Mouse (Mus musculus): Measurements from ENCODE around the gene Gm44805. TPM values are rescaled to one million over a fixed set of nuclear protein-coding genes. Genes with fewer than 3 reads are reported as not detected.

Gene Gm44805
- total RNA-seq, 1 experiment = not detected

- no peaks in the 10 kb centered on the region for H3K9me3 ChIP-seq (ENCODE audit: control insufficient read depth, insufficient read depth, low read depth, low read length)
- no peak overlapping the region for H3K27ac ChIP-seq (ENCODE audit: insufficient read depth, low read depth, low read length, poor library complexity, severe bottlenecking)
- TF ChIP-seq MAFK (IDR thresholded peaks at IDR 0.05; ENCODE audit: insufficient read depth, low read depth, low read length) (no peak), HCFC1 (IDR thresholded peaks at IDR 0.05; ENCODE audit: borderline replicate concordance, insufficient read depth, low read length) (no peak), CHD2 (IDR thresholded peaks at IDR 0.05; ENCODE audit: low read depth, low read length) (no peak), ZNF384 (IDR thresholded peaks at IDR 0.05; ENCODE audit: low read depth, low read length) (no peak), ZC3H11A (IDR thresholded peaks at IDR 0.05; ENCODE audit: borderline replicate concordance, low read depth, low read length) (no peak)
- no peak for DNase-seq (ENCODE audit: low read depth, low spot score)
- H3K4me3 ChIP-seq (ENCODE audit: insufficient read depth in 1 of 2, low read depth in 1 of 2, low read length in 2 of 2, poor library complexity in 1 of 2, severe bottlenecking in 1 of 2) = no peak overlapping the region
- peaks cover 0 to 15% of the 10 kb centered on the region in 2 experiments; a peak in 2 of 4 replicates for H3K4me1 ChIP-seq (ENCODE audit: control insufficient read depth in 2 of 2, insufficient read depth in 2 of 2, low read length in 2 of 2, poor library complexity in 1 of 2)
- no peak overlapping the region for H3K9ac ChIP-seq (ENCODE audit: insufficient read depth, low read depth, low read length, poor library complexity, severe bottlenecking)
- in situ Hi-C loops (cut with MboI; ENCODE audit: low sequenced_read_pairs in 2 of 2, unreplicated experiment in 2 of 2) = no loop called here
- H3K36me3 ChIP-seq (ENCODE audit: control insufficient read depth, insufficient read depth, low read length, poor library complexity, severe bottlenecking) = no peaks in the 10 kb centered on the region
Observed at GRCm38 (mm10) chr7:19676662-19677061, 4.6 kb downstream of the Gm44805 start.

DNA sequence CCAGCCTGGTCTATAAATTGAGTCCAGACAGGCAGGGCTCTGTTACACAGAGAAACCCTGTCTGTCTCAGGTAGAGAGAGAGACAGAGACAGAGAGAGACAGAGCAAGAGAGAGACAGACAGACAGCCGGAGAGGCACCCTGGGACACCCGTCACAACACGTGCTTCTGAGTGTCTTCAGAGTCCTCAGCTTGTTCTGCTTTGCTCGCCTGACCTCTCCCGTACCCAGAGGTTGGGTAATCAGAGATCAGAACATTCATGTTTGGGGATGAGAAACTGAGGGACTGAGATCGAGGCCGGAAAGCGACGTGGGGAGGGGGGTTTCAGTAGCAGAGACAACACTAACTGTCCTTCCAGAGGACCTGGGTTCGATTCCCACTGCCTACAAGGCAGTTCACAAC lies 5.4 kb downstream of the Gm44805 start:
- in situ Hi-C loops (cut with MboI; ENCODE audit: low sequenced_read_pairs in 2 of 2, unreplicated experiment in 2 of 2) = no loop called here
- H3K9ac ChIP-seq (ENCODE audit: insufficient read depth, low read depth, low read length, poor library complexity, severe bottlenecking) = no peak overlapping the region
- H3K9me3 ChIP-seq (ENCODE audit: control insufficient read depth, insufficient read depth, low read depth, low read length) = no peaks in the 10 kb centered on the region
- peaks cover 0 to 10% of the 10 kb centered on the region in 2 experiments; a peak in 2 of 4 replicates for H3K4me1 ChIP-seq (ENCODE audit: control insufficient read depth in 2 of 2, insufficient read depth in 2 of 2, low read length in 2 of 2, poor library complexity in 1 of 2)
- H3K36me3 ChIP-seq (ENCODE audit: control insufficient read depth, insufficient read depth, low read length, poor library complexity, severe bottlenecking) = no peaks in the 10 kb centered on the region
- no peak overlapping the region for H3K4me3 ChIP-seq (ENCODE audit: insufficient read depth in 1 of 2, low read depth in 1 of 2, low read length in 2 of 2, poor library complexity in 1 of 2, severe bottlenecking in 1 of 2)
- DNase-seq (ENCODE audit: low read depth, low spot score) = no peak
- no peak for TF ChIP-seq ZC3H11A (IDR thresholded peaks at IDR 0.05; ENCODE audit: borderline replicate concordance, low read depth, low read length)
- no peak overlapping the region for H3K27ac ChIP-seq (ENCODE audit: insufficient read depth, low read depth, low read length, poor library complexity, severe bottlenecking)

DNA sequence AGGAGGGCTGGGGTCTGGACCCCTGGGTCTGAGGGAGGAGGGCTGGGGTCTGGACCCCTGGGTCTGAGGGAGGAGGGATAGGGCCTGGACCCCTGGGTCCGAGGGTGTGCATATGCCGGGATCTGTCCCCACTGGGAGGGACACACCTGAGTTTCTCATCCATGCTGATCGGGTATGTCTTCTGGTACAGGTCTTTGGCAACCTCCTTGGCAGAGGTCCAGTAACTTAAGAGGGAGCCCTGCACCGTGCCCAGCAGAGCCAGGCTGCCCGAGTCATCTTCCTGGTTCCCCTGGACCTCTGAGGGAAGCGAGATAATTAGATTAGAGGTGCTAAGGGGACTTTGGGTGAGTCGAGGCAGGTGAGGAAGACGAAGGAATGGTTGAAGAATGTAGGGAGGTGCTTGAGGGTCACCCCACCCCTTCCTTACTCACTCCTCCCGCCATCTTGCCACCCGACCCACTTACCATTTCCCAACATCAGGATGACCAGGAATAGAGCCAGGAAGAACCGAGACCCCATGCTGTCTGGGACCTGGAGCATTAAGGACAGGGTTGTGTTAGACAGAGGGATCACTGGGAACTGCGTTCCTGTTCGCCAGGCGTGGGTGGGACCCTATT lies 8.0 kb downstream of the Gm44805 start:
- no peak overlapping the region for H3K9ac ChIP-seq (ENCODE audit: insufficient read depth, low read depth, low read length, poor library complexity, severe bottlenecking)
- in situ Hi-C loops (cut with MboI; ENCODE audit: low sequenced_read_pairs in 2 of 2, unreplicated experiment in 2 of 2) = no loop called here
- H3K9me3 ChIP-seq (ENCODE audit: control insufficient read depth, insufficient read depth, low read depth, low read length) = no peaks in the 10 kb centered on the region
- DNase-seq (ENCODE audit: low read depth, low spot score) = no peak
- H3K4me1 ChIP-seq (ENCODE audit: control insufficient read depth in 2 of 2, insufficient read depth in 2 of 2, low read length in 2 of 2, poor library complexity in 1 of 2) = peaks cover 1 to 12% of the 10 kb centered on the region in 2 experiments; a peak in 3 of 4 replicates
- no peak overlapping the region for H3K27ac ChIP-seq (ENCODE audit: insufficient read depth, low read depth, low read length, poor library complexity, severe bottlenecking)
- H3K4me3 ChIP-seq (ENCODE audit: insufficient read depth in 1 of 2, low read depth in 1 of 2, low read length in 2 of 2, poor library complexity in 1 of 2, severe bottlenecking in 1 of 2) = no peak overlapping the region
- no peak for TF ChIP-seq HCFC1 (IDR thresholded peaks at IDR 0.05; ENCODE audit: borderline replicate concordance, insufficient read depth, low read length)
- no peak for TF ChIP-seq MAFK (IDR thresholded peaks at IDR 0.05; ENCODE audit: insufficient read depth, low read depth, low read length)
- no peak for TF ChIP-seq ZNF384 (IDR thresholded peaks at IDR 0.05; ENCODE audit: low read depth, low read length)
- no peak for TF ChIP-seq CHD2 (IDR thresholded peaks at IDR 0.05; ENCODE audit: low read depth, low read length)
- TF ChIP-seq ZC3H11A (IDR thresholded peaks at IDR 0.05; ENCODE audit: borderline replicate concordance, low read depth, low read length) = no peak
- H3K36me3 ChIP-seq (ENCODE audit: control insufficient read depth, insufficient read depth, low read length, poor library complexity, severe bottlenecking) = no peaks in the 10 kb centered on the region

DNA sequence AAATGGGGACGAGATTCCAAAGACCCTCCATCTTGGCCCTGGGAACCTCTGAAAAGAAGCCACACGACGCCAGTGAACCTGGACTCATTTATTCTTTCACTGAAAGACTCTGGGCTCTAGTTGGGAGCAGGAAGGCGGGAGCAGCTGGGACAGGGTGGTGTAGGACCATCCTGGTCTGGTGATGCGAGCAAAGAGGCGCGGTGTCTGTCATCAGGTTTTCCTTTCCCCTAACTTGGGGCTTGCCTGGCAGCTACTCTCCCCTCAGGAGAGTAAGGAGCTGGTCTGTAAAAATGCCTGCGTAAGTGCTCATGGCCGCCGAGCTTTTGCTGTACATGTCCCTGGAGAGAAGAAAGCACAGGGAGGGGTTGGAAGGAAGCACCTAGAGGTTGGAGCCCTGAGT lies 9.7 kb downstream of the Gm44805 start:
- Histone ChIP-seq H3K36me3 (ENCODE audit: control insufficient read depth, insufficient read depth, low read length, poor library complexity, severe bottlenecking) (no peaks in the 10 kb centered on the region), H3K9ac (ENCODE audit: insufficient read depth, low read depth, low read length, poor library complexity, severe bottlenecking) (peak overlapping the region; percentile 18; the same call in 1 of the 2 replicates), H3K27ac (ENCODE audit: insufficient read depth, low read depth, low read length, poor library complexity, severe bottlenecking) (no peak overlapping the region), H3K4me3 (ENCODE audit: insufficient read depth in 1 of 2, low read depth in 1 of 2, low read length in 2 of 2, poor library complexity in 1 of 2, severe bottlenecking in 1 of 2) (no peak overlapping the region; a peak in 1 of 4 replicates), H3K4me1 (ENCODE audit: control insufficient read depth in 2 of 2, insufficient read depth in 2 of 2, low read length in 2 of 2, poor library complexity in 1 of 2) (peaks cover 1 to 12% of the 10 kb centered on the region in 2 experiments; a peak in 3 of 4 replicates), H3K9me3 (ENCODE audit: control insufficient read depth, insufficient read depth, low read depth, low read length) (no peaks in the 10 kb centered on the region)
- no peak for DNase-seq (ENCODE audit: low read depth, low spot score)
- TF ChIP-seq MAFK (IDR thresholded peaks at IDR 0.05; ENCODE audit: insufficient read depth, low read depth, low read length) (no peak), CHD2 (IDR thresholded peaks at IDR 0.05; ENCODE audit: low read depth, low read length) (no peak), ZC3H11A (IDR thresholded peaks at IDR 0.05; ENCODE audit: borderline replicate concordance, low read depth, low read length) (no peak), ZNF384 (IDR thresholded peaks at IDR 0.05; ENCODE audit: low read depth, low read length) (no peak), HCFC1 (IDR thresholded peaks at IDR 0.05; ENCODE audit: borderline replicate concordance, insufficient read depth, low read length) (no peak)
- in situ Hi-C loops (cut with MboI; ENCODE audit: low sequenced_read_pairs in 2 of 2, unreplicated experiment in 2 of 2) = no loop called here
